Mouse (Mus musculus): ENCODE measurements around the gene Olfr1028. TPM values are rescaled to one million over a fixed set of nuclear protein-coding genes. Genes with fewer than 3 reads are reported as not detected.

Gene Olfr1028
- total RNA-seq (2022), result not detected

DNA sequence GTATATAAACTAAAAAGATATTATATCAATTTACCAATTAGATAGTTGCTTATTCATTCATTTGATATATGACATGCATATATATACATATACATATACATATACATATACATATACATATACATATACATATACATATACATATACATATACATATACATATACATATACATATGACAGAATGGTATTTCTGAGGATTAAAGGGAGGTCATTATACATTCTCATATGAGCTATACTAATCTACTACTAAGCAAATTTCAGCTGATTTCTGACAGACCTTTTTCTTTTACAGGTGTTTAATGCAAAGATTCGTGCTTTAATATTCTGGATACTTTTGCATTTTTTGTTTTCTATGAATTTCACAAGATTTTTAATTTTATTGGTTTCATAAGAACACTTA lies at the start of gene Olfr1028:
TSS of gene Olfr1028 (plus strand) at position 301 of the 400 bp plus-strand sequence.
- no peak for DNase-seq (ENCODE audit: low spot score in 2 of 2)

DNA sequence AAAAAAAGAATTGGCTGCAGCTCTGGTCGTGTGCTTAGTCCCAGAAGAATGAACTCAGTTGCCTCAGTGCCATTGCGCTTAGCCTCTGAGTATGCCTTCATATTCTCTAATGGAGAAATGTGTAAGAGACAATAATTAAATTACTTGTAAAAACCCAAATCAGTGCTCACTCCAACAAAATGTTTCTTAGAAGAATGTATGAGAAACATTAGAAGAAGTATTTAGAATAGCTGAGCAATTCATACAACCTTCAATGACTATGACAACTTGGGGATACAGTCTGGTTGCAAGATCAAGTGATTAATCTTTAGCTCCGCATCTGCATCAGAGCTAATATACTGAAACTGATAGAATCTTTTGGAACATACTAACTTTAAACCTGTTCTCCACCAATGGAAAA lies 45.3 kb upstream of the Olfr1028 start, which contains the start of gene Olfr1024:
TSS of gene Olfr1024 (minus strand) at position 101 of the 400 bp plus-strand sequence.
- DNase-seq (ENCODE audit: low spot score in 2 of 2), result no peak

DNA sequence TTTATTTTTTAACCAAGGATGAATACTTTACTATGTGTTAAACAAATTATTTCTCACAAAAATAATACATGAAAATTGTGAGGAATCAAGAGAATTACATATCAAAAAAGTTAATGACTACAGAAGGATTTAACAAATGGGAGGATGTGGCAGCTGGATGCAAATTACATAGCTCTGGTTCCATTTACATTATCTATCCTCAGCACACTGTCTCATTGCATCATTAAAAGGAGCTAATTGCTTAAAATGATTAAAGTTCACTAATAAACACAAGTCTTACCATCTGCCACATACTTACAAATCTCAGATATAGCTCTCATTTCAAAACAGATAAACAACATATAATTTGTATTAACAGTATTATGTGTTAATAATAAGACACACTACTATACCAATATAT lies 37.0 kb upstream of the Olfr1028 start:
- DNase-seq (ENCODE audit: low spot score in 2 of 2), result no peak

DNA sequence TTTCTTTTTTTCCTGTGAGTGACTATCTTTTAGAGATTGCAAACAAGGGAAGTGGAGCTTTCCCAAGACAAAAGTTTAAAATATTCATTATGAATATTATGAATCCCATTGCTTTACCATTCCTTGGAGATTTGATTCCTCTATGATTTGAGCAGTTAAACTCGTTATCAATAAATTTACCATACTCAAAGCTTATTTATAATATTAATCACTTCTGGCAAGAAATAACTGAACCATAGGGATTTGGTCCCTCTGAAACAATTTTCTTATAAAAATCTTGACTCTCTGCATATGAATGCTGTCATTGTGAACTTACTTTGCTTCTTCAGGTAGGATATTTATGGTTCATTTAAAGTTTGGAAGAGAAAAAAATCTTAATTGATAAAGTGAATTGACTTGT lies 35.3 kb upstream of the Olfr1028 start, which contains the start of gene Olfr1025-ps1:
TSS of gene Olfr1025-ps1 (plus strand) at position 301 of the 400 bp plus-strand sequence.
- DNase-seq (ENCODE audit: low spot score in 2 of 2), result no peak

DNA sequence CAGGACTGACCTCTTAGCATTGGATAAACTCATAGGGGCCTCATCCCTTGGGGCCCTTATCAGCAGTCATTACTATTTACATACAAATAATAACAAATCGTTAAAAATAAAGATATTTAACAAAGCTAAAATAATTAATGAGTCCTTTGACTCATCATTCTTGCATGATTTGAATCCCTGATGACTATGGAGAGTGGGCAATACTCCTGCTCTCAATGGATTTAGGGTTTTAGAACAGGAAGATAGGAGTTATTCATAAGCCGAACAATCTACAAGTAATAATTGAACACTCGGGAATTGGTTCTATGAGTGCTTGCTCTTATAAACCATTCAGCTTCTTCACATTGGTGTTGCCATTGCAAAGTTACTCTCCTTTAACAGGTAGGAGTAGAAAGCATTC lies 29.0 kb upstream of the Olfr1028 start, which contains the start of gene Olfr1026:
TSS of gene Olfr1026 (plus strand) at position 301 of the 400 bp plus-strand sequence.
- DNase-seq (ENCODE audit: low spot score in 2 of 2), result no peak

DNA sequence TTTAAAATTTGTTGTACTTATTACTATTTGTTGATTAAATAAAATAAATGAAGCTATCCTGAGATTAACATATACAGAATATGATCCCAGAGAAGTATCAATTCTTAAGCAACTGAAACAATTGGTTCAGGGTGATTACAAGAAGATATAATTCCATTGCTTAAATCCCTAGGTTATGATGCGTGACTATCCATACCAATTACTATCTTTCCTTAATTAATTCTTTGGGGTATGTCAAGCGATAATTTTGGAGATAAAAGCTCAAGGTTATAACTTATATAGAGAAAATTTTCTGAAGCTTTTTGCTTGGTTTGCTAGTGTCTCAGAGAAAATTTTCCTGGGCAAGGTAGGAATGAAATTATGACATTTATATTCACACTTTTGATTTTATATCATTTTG lies 23.4 kb downstream of the Olfr1028 start, which contains the start of gene Olfr1029:
TSS of gene Olfr1029 (plus strand) at position 301 of the 400 bp plus-strand sequence.
- DNase-seq (ENCODE audit: low spot score in 2 of 2), result no peak

DNA sequence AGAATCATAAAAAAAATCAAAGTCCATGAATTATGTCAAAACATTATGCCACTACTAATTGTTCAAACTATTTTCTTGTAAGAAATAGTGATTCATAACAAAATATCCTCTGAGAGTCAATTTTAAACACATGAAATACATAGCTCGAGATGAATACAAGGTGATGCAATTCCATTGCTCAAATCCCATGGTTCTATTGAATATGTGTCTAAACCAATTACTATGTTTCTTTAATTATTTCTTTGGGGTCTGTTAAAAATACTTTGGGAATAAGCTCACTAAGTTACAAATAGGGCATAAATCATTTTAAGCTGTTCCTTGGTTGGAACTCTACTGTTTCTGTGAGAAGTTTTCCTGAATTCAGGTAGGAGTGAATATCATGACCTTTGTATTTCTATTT lies 28.7 kb downstream of the Olfr1028 start, which contains the start of gene Olfr1030:
TSS of gene Olfr1030 (plus strand) at position 301 of the 400 bp plus-strand sequence.
- no peak for DNase-seq (ENCODE audit: low spot score in 2 of 2)

DNA sequence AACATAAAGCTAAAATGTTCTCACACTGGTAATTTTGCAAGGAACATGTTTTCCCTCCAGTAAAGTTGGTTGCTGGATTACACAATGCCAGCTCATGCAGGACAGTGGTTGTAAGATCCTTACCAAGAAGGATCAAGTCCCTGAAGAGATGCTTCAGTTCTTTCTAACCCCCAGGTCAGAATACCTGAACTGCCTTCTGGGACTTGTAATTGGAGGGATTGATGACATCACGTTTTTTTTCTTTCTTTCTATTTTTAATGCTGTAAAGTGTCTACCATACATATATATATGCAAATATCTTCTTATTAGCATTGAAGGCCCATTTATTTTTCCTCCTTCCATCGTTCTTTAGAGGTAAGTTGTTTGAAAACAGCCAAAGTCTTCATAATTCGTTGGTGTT lies 39.8 kb downstream of the Olfr1028 start, which contains the start of gene Olfr1031:
TSS of gene Olfr1031 (plus strand) at position 301 of the 400 bp plus-strand sequence.
- no peak for DNase-seq (ENCODE audit: low spot score in 2 of 2)

Other genes starting within 250 kb of the Olfr1028 start
- not detected for gene Olfr1009, start 235.0 kb upstream of the Olfr1028 start, total RNA-seq (2022)
- not detected for gene Olfr1012, start 187.7 kb upstream of the Olfr1028 start, total RNA-seq (2022)
- gene Olfr1013, start 183.3 kb upstream of the Olfr1028 start, total RNA-seq (2022), result not detected
- gene Olfr1014, start 177.7 kb upstream of the Olfr1028 start, total RNA-seq (2022), result not detected
- not detected for gene Olfr1015, start 168.4 kb upstream of the Olfr1028 start, total RNA-seq (2022)
- gene Olfr1016, start 147.9 kb upstream of the Olfr1028 start, total RNA-seq (2022), result not detected
- not detected for gene Olfr1018, start 132.0 kb upstream of the Olfr1028 start, total RNA-seq (2022)
- gene Olfr1019, start 105.0 kb upstream of the Olfr1028 start, total RNA-seq (2022), result not detected
- not detected for gene Olfr1020, start 103.4 kb upstream of the Olfr1028 start, total RNA-seq (2022)
- gene Olfr1022, start 81.8 kb upstream of the Olfr1028 start, total RNA-seq (2022), result not detected
- gene Olfr1023, start 64.8 kb upstream of the Olfr1028 start, total RNA-seq (2022), result not detected
- gene Olfr1024, start 45.4 kb upstream of the Olfr1028 start, total RNA-seq (2022), result not detected
- gene Olfr1025-ps1, start 35.2 kb upstream of the Olfr1028 start, total RNA-seq (2022), result not detected
- gene Olfr1026, start 28.9 kb upstream of the Olfr1028 start, total RNA-seq (2022), result not detected
- gene Olfr1029, start 23.5 kb downstream of the Olfr1028 start, total RNA-seq (2022), result not detected
- gene Olfr1030, start 28.8 kb downstream of the Olfr1028 start, total RNA-seq (2022), result not detected
- gene Olfr1031, start 39.9 kb downstream of the Olfr1028 start, total RNA-seq (2022), result not detected
- not detected for gene Olfr1032, start 55.1 kb downstream of the Olfr1028 start, total RNA-seq (2022)
- gene Olfr1033, start 70.2 kb downstream of the Olfr1028 start, total RNA-seq (2022), result not detected
- not detected for gene Olfr1034, start 95.4 kb downstream of the Olfr1028 start, total RNA-seq (2022)
- not detected for gene Olfr1036, start 123.6 kb downstream of the Olfr1028 start, total RNA-seq (2022)
- gene Olfr1037, start 136.9 kb downstream of the Olfr1028 start, total RNA-seq (2022), result not detected
- gene Olfr1039, start 185.5 kb downstream of the Olfr1028 start, total RNA-seq (2022), result under 1 TPM in 1 of 4 experiments, not detected in 3; 0.11 TPM
- not detected for gene Olfr1040, start 196.3 kb downstream of the Olfr1028 start, total RNA-seq (2022)
- not detected for gene Olfr1042, start 211.4 kb downstream of the Olfr1028 start, total RNA-seq (2022)
- gene Olfr1043, start 217.1 kb downstream of the Olfr1028 start, total RNA-seq (2022), result not detected
- gene Olfr1044, start 227.4 kb downstream of the Olfr1028 start, total RNA-seq (2022), result not detected
- not detected for gene Olfr52, start 235.2 kb downstream of the Olfr1028 start, total RNA-seq (2022)

Data from layer of hippocampus, adult 8-10 months (tissue).